Mouse (Mus musculus) retina, adult 2 months (tissue): Measurements from ENCODE around the gene Cnmd.

Experiments used
- DNase-seq: peaks from one replicate; pipeline ENCODE4 v3.0.0-alpha.2; 2012; ENCODE audit warnings: low read depth, low spot score

The Cnmd gene

GRCm38 (mm10) chr14:79662001-79662400 lies at the start of gene Cnmd:
Cnmd (minus strand) TSS chr14:79662170.
- no peak for DNase-seq

GRCm38 (mm10) chr14:79711301-79711700 lies 49.3 kb upstream of the Cnmd start:
- DNase-seq, result no peak

DNA sequence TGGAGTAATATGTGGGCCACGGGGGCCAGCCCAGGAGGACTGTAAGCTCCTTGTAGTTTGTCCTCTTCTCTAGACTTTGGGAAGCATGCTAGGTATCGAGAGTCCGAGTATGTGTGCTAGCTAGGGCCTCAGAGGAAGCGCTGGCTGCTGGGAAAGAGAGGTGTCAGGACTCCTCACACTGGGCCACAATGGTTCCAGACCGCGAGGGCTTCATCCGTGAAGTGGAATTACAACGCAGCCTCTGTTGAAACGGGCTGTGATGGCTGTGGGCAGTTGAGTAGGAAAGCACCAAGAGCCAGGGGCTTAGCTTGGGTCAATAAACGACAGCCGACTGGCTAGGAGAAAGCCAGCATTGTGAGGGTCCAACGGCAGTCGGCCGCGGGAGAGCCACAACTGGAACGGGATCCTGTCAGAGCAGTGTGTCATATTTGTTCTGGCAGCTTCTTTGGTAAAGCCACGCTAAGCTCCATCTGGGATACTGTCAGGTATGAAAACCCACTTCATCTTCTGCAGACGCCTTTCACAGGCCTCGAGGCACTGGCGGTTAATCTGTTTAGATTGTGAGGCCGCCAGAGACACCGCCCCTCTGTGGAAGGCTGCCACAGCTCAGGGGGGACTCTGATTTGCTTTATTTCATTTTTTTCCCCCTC lies 41.7 kb upstream of the Cnmd start:
- no peak for DNase-seq

DNA sequence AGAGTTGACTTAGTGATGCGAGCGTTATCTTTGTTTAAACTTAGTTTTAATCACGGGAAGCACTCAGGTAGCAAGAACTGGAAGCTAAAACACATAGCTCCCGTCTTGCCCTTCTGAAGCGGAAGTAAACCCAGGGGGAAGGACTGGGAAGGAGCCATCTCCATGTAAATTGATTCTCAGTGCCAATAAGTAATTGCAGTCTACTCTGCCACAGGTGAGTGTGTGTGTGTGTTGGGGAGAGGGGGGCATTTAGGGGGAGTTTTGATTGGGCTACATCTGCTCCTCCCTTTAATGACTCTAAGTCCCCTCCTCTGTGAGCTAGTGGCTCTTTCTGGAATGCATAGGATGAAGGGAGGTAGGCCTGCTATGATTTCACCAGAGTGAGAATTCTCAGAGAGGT lies 39.6 kb upstream of the Cnmd start:
- DNase-seq, result no peak

DNA sequence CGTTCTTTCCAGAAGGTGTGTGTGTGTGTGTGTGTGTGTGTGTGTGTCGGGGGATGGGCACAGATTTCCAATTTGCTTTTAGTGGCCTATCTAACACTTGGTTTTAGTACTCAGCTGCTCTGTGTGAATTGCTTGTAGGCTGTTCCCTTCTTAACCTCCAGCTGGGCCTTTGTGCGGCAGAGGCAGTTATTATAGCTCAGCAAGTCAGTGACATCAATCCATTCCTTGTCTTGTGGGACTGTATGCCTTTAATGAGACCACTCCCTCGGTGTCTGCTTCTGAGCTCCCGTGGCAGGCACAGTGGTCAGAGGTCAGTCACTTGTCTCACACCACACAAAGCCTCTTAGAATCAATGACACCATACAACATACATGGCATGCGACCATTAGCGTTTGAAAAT lies 39.1 kb upstream of the Cnmd start:
- no peak for DNase-seq

GRCm38 (mm10) chr14:79699381-79699780 lies 37.4 kb upstream of the Cnmd start:
- DNase-seq, result no peak

- no peak for DNase-seq
Observed at GRCm38 (mm10) chr14:79690068-79690844, 28.3 kb upstream of the Cnmd start.

- DNase-seq, result no peak
Observed at GRCm38 (mm10) chr14:79680652-79681051, 18.7 kb upstream of the Cnmd start.

GRCm38 (mm10) chr14:79677891-79678687 lies 16.1 kb upstream of the Cnmd start:
- no peak for DNase-seq

DNA sequence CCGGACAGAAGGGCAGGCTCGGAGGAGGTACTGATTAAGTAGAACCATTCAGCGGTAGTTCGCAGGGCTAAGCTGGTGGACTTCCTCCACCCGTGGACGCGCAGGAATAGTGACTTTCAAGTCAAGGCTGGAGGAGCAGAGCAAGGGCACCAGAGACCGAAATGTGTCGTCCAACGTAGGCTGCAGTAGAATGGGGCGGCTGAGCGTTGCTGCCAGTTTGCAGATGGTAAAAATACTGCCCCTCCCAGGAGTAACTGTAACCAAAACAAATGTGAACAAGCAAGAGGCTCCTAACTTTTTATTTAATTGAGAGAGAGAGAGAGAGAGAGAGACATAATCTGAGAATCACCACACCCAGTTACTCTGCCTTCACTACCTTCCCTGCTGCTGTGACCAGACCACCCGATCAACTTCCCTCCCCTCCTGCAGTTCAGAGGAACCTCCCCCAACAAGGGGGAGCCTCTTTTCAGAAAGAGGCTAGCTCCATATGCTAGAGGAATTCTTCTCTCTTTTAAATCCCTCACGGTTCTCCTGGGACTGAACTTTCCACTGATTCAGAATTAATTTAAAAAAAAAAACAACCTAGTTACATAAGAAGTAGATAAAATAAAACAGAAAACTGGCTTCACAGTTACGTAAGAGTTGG lies 15.3 kb upstream of the Cnmd start:
- DNase-seq, result no peak

GRCm38 (mm10) chr14:79673083-79674013 lies 11.4 kb upstream of the Cnmd start:
- DNase-seq, result no peak

DNA sequence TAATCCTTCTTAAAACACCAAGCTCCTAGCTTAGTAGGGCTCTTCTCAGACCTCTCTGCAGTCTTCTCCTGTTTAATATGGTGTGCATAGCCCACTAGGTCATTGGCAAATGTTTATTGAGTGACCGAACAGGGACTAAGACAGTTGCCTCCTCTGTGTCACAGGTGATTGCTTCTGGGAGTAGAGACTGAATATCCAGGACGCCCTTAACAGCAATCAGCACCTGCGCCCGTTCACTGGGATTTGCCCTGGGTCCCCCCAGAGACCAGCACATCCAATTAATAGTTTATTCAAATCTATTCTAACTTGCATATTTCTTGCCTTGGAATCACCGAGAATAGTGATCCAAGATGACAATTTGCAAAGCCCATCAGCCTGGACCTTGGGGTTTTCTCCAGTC lies 10.6 kb upstream of the Cnmd start:
- DNase-seq, result no peak

DNA sequence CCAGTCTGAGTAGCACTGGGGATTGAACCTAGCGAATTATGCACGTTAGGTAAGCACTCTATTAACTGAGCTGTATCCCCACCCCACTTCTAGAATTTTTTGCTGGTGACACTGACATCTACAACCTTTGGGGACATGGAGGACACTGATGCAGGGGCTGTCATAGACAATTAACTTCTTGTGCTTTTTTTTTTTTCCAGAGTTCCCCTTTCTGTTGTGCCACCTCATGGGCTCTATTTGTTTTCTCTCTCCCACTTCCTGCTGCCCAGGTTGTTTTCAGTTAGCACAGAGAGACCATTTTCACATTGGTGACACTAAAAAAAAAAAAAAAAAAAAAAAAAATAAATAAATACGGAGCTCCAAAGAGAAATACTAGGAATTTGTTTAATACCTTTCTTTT lies 9.0 kb upstream of the Cnmd start:
- no peak for DNase-seq

- no peak for DNase-seq
Observed at GRCm38 (mm10) chr14:79661005-79661917, 709 bp downstream of the Cnmd start.

GRCm38 (mm10) chr14:79660467-79660866 lies 1.5 kb downstream of the Cnmd start:
- no peak for DNase-seq

DNA sequence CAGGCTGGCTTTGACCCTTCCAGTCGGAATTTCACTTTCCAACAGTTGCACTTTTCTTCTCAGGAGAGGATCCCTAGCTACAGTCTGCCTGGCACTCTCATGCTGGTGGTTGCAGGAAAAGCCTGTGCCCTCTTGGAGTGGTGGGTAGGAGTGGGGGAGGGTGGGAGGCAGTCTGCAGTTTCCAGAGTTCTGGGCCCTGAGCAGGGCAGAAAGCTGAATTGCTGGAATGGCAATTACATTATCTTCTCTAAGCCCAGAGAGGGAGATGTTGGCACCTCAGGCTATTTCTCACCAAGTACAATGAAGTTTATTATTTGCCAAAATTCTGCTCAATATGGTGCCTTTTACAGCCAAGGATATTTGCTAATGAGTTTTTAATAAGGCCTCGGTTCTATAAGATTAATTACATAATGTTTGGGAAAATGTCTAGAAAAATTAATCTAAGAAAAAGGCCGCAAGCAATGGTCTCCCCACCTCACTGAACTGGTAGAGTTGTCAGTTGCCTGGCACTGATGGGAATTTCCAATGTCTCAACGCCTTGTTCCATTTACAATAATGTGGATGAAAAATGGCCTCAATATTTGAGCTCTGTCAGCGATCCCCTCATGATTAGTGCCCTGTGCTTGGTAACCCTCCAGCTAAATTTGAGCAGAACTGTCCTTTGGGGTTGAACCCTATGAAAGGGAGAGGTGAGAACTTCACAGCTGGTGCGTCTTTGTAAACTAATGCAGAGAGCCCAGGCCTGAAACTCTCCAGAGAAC lies 3.0 kb downstream of the Cnmd start:
- DNase-seq, result no peak

GRCm38 (mm10) chr14:79658286-79658685 lies 3.7 kb downstream of the Cnmd start:
- no peak for DNase-seq

GRCm38 (mm10) chr14:79652654-79653053 lies 9.3 kb downstream of the Cnmd start:
- no peak for DNase-seq

- DNase-seq, result no peak
Observed at GRCm38 (mm10) chr14:79649680-79650079, 12.3 kb downstream of the Cnmd start.
